Mouse (Mus musculus): ENCODE measurements around the gene Pex11g.

Pex11g gene

GRCm38 (mm10) chr8:3415661-3416060, 51.8 kb downstream of the Pex11g start:
- DNase-seq (ENCODE audit: extremely low spot score), result no peak

DNA sequence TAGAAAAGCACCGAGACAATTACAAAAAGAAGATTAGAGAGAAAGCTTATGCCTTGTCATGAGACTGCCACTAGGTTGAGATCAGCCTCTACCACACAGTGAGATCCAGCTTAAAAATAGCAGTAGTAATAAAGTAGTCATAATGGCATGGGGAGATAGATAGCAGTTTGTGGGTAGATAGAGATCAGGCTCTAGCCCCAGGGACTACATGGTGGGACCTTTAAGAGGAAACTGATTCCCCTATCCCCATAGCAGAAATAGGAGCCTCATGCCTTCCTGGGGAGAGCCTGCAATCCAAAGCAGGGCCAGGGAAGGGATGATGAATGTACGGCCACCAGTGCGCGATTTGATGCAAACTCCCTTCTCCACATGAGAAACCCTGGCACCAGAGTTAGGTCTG, 52.2 kb downstream of the Pex11g start:
- no peak for DNase-seq (ENCODE audit: extremely low spot score)

GRCm38 (mm10) chr8:3414639-3415190, 52.8 kb downstream of the Pex11g start:
- no peak for DNase-seq (ENCODE audit: extremely low spot score)

GRCm38 (mm10) chr8:3412816-3413215, 54.7 kb downstream of the Pex11g start:
- no peak for DNase-seq (ENCODE audit: extremely low spot score)

DNA sequence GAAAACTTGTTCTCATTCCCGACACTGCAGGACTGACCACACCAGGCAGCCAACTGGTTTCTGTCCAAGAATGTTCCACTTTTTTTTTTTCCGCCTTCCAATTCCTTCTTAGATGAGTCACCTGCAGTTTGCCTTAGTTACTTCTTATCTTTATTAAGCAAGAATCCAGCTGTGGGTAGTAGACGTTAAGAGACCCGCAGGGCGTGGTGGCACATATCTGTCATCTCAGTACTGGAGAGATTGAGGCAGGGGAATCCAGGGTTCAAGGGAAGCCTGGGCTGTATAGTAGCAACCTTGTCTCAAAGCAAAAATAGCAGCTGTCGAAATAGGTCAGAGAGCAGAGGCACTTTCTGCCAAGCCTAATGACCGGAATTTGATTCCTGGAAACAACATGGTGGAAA, 55.6 kb downstream of the Pex11g start:
- DNase-seq (ENCODE audit: extremely low spot score), result no peak

DNA sequence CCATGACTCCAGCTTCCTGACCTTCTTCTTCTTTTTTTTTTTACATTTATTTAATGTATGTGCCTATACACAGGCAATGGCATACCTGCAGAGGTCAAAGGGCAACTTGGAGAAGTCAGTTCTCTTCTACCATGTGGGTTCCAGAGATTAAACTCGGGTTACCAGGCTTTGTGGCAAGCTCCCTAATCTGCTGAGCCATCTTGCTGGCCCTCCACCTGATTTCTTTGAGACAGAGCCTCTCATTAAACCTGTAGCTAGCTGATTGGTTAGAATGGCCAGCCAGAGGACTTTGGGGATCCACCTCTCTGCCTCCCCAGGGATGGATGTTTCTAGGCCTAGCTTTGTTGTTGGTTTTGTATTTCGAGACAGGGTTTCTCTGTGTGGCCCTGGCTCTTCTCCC, 56.4 kb downstream of the Pex11g start:
- DNase-seq (ENCODE audit: extremely low spot score), result no peak

DNA sequence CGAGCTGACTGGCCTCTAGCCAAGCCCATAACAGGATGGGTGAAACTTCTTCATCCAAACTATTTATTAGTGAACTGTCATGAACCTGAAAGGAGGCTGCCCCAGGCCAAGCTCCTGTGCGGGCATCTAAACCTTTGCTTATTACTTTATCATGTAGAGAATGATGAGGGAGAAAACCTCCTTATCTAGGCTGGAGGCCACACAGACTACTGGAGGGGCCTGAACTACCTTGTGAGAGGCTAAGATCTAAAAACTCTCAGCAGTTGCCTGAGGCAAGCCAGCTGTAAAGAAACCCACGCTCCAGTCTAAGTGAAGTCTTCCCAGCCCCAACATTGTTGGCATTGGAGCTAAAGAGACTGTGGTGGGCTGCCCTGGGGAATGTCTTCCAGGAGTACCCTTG, 60.1 kb downstream of the Pex11g start:
- no peak for DNase-seq (ENCODE audit: extremely low spot score)
